Mouse (Mus musculus): Measurements from ENCODE around the gene Lamb2. TPM values are rescaled to one million over a fixed set of nuclear protein-coding genes. Genes with fewer than 3 reads are reported as not detected.

Gene Lamb2
- polyA plus RNA-seq, 1 experiment from 2014 or later: 74.4 TPM

- no peak for ATAC-seq (ENCODE audit: borderline replicate concordance, extremely low read depth, low FRiP score, low TSS enrichment)
- Histone ChIP-seq H3K4me2 (no peak overlapping the region), H3K9ac (no peak overlapping the region), H3K27me3 (no peaks in the 10 kb centered on the region), H3K36me3 (peaks cover 32% of the 10 kb centered on the region), H3K4me1 (no peaks in the 10 kb centered on the region), H3K9me3 (no peaks in the 10 kb centered on the region), H3K27ac (no peak overlapping the region), H3K4me3 (no peak overlapping the region)
- WGBS: 78% methylated on average over 3 of the region's 3 CpGs
Observed at GRCm38 (mm10) chr9:108525400-108525799, 45.9 kb downstream of the Lamb2 start.

DNA sequence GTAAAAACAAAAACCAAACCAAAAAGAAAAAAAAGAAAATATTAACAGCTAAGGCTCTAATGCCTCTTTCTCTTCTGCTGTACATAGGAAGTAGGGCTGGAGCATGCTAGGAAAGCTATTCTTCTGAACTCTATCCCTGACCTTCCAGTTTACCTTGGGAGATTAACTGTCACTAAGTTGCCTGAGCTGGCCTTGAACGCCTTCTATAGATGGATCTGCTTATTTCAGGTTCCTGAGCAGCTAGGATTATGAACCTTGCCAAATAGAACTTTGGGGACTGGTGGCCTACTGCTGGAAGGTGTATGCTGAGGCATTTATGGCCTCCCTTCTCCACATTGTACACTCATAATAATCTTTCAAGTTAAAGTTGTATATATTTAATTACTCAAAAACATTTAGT, 51.4 kb downstream of the Lamb2 start:
- Histone ChIP-seq H3K9me3 (no peaks in the 10 kb centered on the region), H3K27ac (no peak overlapping the region), H3K9ac (no peak overlapping the region), H3K4me1 (no peaks in the 10 kb centered on the region), H3K27me3 (no peaks in the 10 kb centered on the region), H3K4me3 (no peak overlapping the region), H3K36me3 (peaks cover 75% of the 10 kb centered on the region), H3K4me2 (no peak overlapping the region)
- 94% methylated on average over 1 of the region's 1 CpGs for WGBS
- ATAC-seq (ENCODE audit: borderline replicate concordance, extremely low read depth, low FRiP score, low TSS enrichment): no peak

DNA sequence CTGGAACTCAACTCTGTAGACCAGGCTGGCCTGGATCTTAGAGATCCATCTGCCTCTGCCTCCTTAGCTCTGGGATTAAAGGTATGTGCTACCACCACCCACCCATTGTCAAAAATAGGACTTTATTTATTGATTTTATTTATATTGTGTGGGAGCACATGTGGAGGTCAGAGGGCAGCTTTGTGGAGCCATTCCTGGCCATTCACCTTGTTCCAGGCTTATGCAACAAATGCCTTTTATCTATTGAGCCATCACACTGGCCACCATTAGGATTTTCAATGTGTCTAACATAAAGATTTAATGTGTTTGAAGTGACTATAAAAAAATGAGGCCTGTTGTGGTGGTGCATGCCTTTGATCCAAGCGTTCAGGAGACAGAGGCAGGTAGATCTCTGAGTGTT, 52.0 kb downstream of the Lamb2 start:
- 85% methylated on average over 1 of the region's 1 CpGs for WGBS
- peaks cover 80% of the 10 kb centered on the region for H3K36me3 ChIP-seq

More for the DNA sequence above, 52.0 kb downstream of the Lamb2 start:
- Histone ChIP-seq H3K27ac (no peak overlapping the region), H3K4me3 (no peak overlapping the region), H3K27me3 (no peaks in the 10 kb centered on the region), H3K4me1 (no peaks in the 10 kb centered on the region), H3K4me2 (no peak overlapping the region), H3K9ac (no peak overlapping the region), H3K9me3 (no peaks in the 10 kb centered on the region)
- no peak for ATAC-seq (ENCODE audit: borderline replicate concordance, extremely low read depth, low FRiP score, low TSS enrichment)

Other genes with a start within 250 kb of the Lamb2 start
- 100 and 110 TPM in 2 replicates for gene Dag1, start 215.8 kb upstream of the Lamb2 start, polyA plus RNA-seq (2015; fragmentation: Nextera tagmentation; extraction: Ambion mirVana)
- gene Nicn1, start 189.3 kb upstream of the Lamb2 start, polyA plus RNA-seq (2015; fragmentation: Nextera tagmentation; extraction: Ambion mirVana): 32.5 and 37.2 TPM in 2 replicates
- gene Amt, start 182.9 kb upstream of the Lamb2 start, polyA plus RNA-seq (2015; fragmentation: Nextera tagmentation; extraction: Ambion mirVana): 19.7 and 20.5 TPM in 2 replicates
- 484 and 512 TPM in 2 replicates for gene Rhoa, start 173.6 kb upstream of the Lamb2 start, polyA plus RNA-seq (2015; fragmentation: Nextera tagmentation; extraction: Ambion mirVana)
- 29.6 and 35.5 TPM in 2 replicates for gene Tcta, start 173.6 kb upstream of the Lamb2 start, polyA plus RNA-seq (2015; fragmentation: Nextera tagmentation; extraction: Ambion mirVana)
- gene Gpx1, start 140.8 kb upstream of the Lamb2 start, polyA plus RNA-seq (2015; fragmentation: Nextera tagmentation; extraction: Ambion mirVana): 654 and 708 TPM in 2 replicates
- 99.6 and 107 TPM in 2 replicates for gene Usp4, start 131.9 kb upstream of the Lamb2 start, polyA plus RNA-seq (2015; fragmentation: Nextera tagmentation; extraction: Ambion mirVana)
- 0.39 and 0.40 TPM in 2 replicates for gene 1700102P08Rik, start 86.9 kb upstream of the Lamb2 start, polyA plus RNA-seq (2015; fragmentation: Nextera tagmentation; extraction: Ambion mirVana)
- gene Ccdc36, start 51.3 kb upstream of the Lamb2 start, polyA plus RNA-seq (2015; fragmentation: Nextera tagmentation; extraction: Ambion mirVana): 2.4 and 2.6 TPM in 2 replicates
- not detected in 2 replicates for gene BC048562, start 43.3 kb upstream of the Lamb2 start, polyA plus RNA-seq (2015; fragmentation: Nextera tagmentation; extraction: Ambion mirVana)
- gene Ccdc71, start 19.2 kb upstream of the Lamb2 start, polyA plus RNA-seq (2015; fragmentation: Nextera tagmentation; extraction: Ambion mirVana): 56.6 and 60.4 TPM in 2 replicates
- gene Klhdc8b, start 18.2 kb upstream of the Lamb2 start, polyA plus RNA-seq (2015; fragmentation: Nextera tagmentation; extraction: Ambion mirVana): 67.2 and 75.3 TPM in 2 replicates
- gene Usp19, start 10.9 kb downstream of the Lamb2 start, polyA plus RNA-seq (2015; fragmentation: Nextera tagmentation; extraction: Ambion mirVana): 61.9 and 68.5 TPM in 2 replicates
- 89.4 and 108 TPM in 2 replicates for gene Qars, start 28.0 kb downstream of the Lamb2 start, polyA plus RNA-seq (2015; fragmentation: Nextera tagmentation; extraction: Ambion mirVana)
- 115 and 120 TPM in 2 replicates for gene Qrich1, start 37.1 kb downstream of the Lamb2 start, polyA plus RNA-seq (2015; fragmentation: Nextera tagmentation; extraction: Ambion mirVana)
- gene Impdh2, start 80.5 kb downstream of the Lamb2 start, polyA plus RNA-seq (2015; fragmentation: Nextera tagmentation; extraction: Ambion mirVana): 178 TPM in 2 replicates
- 49.2 and 49.4 TPM in 2 replicates for gene Ndufaf3, start 87.7 kb downstream of the Lamb2 start, polyA plus RNA-seq (2015; fragmentation: Nextera tagmentation; extraction: Ambion mirVana)
- 139 and 150 TPM in 2 replicates for gene Dalrd3, start 90.2 kb downstream of the Lamb2 start, polyA plus RNA-seq (2015; fragmentation: Nextera tagmentation; extraction: Ambion mirVana)
- 131 and 134 TPM in 2 replicates for gene Wdr6, start 99.0 kb downstream of the Lamb2 start, polyA plus RNA-seq (2015; fragmentation: Nextera tagmentation; extraction: Ambion mirVana)
- 7.7 and 7.9 TPM in 2 replicates for gene P4htm, start 117.9 kb downstream of the Lamb2 start, polyA plus RNA-seq (2015; fragmentation: Nextera tagmentation; extraction: Ambion mirVana)
- 44.8 and 46.6 TPM in 2 replicates for gene Arih2, start 169.7 kb downstream of the Lamb2 start, polyA plus RNA-seq (2015; fragmentation: Nextera tagmentation; extraction: Ambion mirVana)
- 45.0 and 46.0 TPM in 2 replicates for gene Slc25a20, start 182.4 kb downstream of the Lamb2 start, polyA plus RNA-seq (2015; fragmentation: Nextera tagmentation; extraction: Ambion mirVana)
- 23.6 and 24.5 TPM in 2 replicates for gene Prkar2a, start 209.6 kb downstream of the Lamb2 start, polyA plus RNA-seq (2015; fragmentation: Nextera tagmentation; extraction: Ambion mirVana)